Mouse (Mus musculus): ENCODE measurements around the gene Adck2.

The Adck2 gene

DNA sequence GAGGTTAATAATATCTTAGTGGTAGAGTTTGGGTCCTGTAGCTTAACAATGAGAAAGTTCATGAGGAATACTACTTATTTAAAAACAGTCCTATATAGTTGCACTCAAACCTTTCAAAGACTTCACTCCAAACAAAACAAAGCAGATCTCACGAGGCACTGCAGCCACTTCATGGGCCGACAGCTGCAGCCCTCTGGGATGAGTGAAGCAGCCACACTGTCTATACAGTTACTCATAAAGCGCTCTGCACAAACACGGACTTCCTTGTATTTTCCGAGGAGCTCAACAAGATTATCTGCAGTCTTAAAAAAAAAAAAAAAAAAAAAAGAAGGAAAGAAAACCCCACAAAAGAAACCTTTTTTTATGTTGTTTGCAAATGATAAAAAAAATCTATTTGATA is 33.7 kb downstream of the Adck2 start:
- in situ Hi-C loops (cut with MboI; ENCODE audit: low sequenced_read_pairs) = loop anchor here (10.0 kb wide), 1 partner anchor 167 kb away; no protein-coding TSS in a partner anchor

GRCm38 (mm10) chr6:39610207-39610606 is 36.5 kb downstream of the Adck2 start:
- in situ Hi-C loops (cut with MboI; ENCODE audit: low sequenced_read_pairs) = no loop called here

- in situ Hi-C loops (cut with MboI; ENCODE audit: low sequenced_read_pairs) = no loop called here
Measured at GRCm38 (mm10) chr6:39611296-39611695, 37.6 kb downstream of the Adck2 start.

Measured in CH12F3 (cell line).